Mouse (Mus musculus) hindbrain, postnatal 0 days (tissue): ENCODE data around the gene Sowaha. TPM values are rescaled to one million over a fixed set of nuclear protein-coding genes. Genes with fewer than 3 reads are reported as not detected.

Source experiments
- ATAC-seq: fragments of 200-750 bp; cut with Nextera tagmentation; 2 replicates; pipeline ENCODE4 v1.8.0; 2017; ENCODE audit warnings: mild to moderate bottlenecking, moderate TSS enrichment, moderate library complexity
- DNase-seq: peaks from one replicate; pipeline ENCODE4 v3.0.0-alpha.2; 2015; ENCODE audit warnings: low spot score
- H3K27ac ChIP-seq: fragments of 300-500 bp; sonication (generic); 2 replicates; pipeline ENCODE4 v1.5.1; 2014; ENCODE audit warnings: mild to moderate bottlenecking
- H3K27me3 ChIP-seq: fragments of 300-500 bp; sonication (generic); 2 replicates; pipeline ENCODE4 v1.6.1; 2014; ENCODE audit warnings: low read length, mixed read lengths; ENCODE audit not compliant: insufficient read depth
- H3K36me3 ChIP-seq: fragments of 300-500 bp; sonication (generic); 2 replicates; pipeline ENCODE4 v1.6.1; 2014; ENCODE audit warnings: low read length, mixed read lengths; ENCODE audit not compliant: insufficient read depth
- H3K4me1 ChIP-seq: fragments of 300-500 bp; sonication (generic); 2 replicates; pipeline ENCODE4 v1.6.1; 2014; ENCODE audit warnings: antibody characterized with exemption, low read length, mixed read lengths; ENCODE audit not compliant: insufficient read depth
- H3K4me2 ChIP-seq: fragments of 300-500 bp; sonication (generic); 2 replicates; pipeline ENCODE4 v1.6.1; 2014; ENCODE audit warnings: low read depth, mild to moderate bottlenecking, low read length, moderate library complexity, mixed read lengths
- H3K4me3 ChIP-seq: fragments of 300-500 bp; sonication (generic); 2 replicates; pipeline ENCODE4 v1.5.1; 2014; ENCODE audit warnings: low read length
- H3K9ac ChIP-seq: fragments of 300-500 bp; sonication (generic); replicated peaks from 2 replicates; pipeline ENCODE4 v1.6.1; 2014; ENCODE audit warnings: mild to moderate bottlenecking, low read length, moderate library complexity, mixed read lengths
- H3K9me3 ChIP-seq: fragments of 300-500 bp; sonication (generic); 2 replicates; pipeline ENCODE4 v1.6.1; 2016; ENCODE audit warnings: low read length, mixed read lengths
- CTCF ChIP-seq: IDR thresholded peaks from 2 replicates; pipeline ENCODE4 v1.5.1; 2016; ENCODE audit warnings: antibody characterized with exemption, control low read depth, low read depth
- WGBS: fragments of 180-500 bp; shearing (Covaris S2); extraction: QIAGEN DNeasy Blood & Tissue Kit; methylation state at CpG from one replicate; pipeline ENCODE4 v1.1.7; 2014; 5-methylcytosine and 5-hydroxymethylcytosine counted together
- polyA plus RNA-seq: library from polyadenylated mRNA; unstranded; fragments of >200 nt; fragmentation: Nextera tagmentation; extraction: Ambion mirVana; gene quantifications from 2 replicates; pipeline ENCODE4 v1.2.1, GENCODE M21; 2015
- total RNA-seq: library from RNA; depleted of rRNA; stranded (reverse); fragments of >200 nt; gene quantifications from 2 replicates; pipeline ENCODE4 v1.2.3, GENCODE M21; 2014

Sowaha gene
- total and polyA plus RNA-seq, 2 experiments from 2014 or later = 4.2 to 8.7 TPM

GRCm38 (mm10) chr11:53505026-53505663 is 25.1 kb upstream of the Sowaha start:
- Histone ChIP-seq H3K27me3 (peaks cover 10% of the 10 kb centered on the region; the same call in 1 of the 2 replicates), H3K36me3 (no peaks in the 10 kb centered on the region), H3K27ac (peak overlapping the region; percentile 48; the same call in 1 of the 2 replicates), H3K9me3 (no peaks in the 10 kb centered on the region), H3K4me3 (no peak overlapping the region), H3K4me2 (no peak overlapping the region), H3K9ac (no peak overlapping the region), H3K4me1 (no peaks in the 10 kb centered on the region; the same call in 1 of the 2 replicates)
- DNase-seq = peak; percentile 90
- 22% methylated on average over 5 of the region's 5 CpGs for WGBS
- TF ChIP-seq CTCF = 0 out of 2 replicates have a peak, but pooled peaks have one; percentile 8
- ATAC-seq = peak; percentile 91

GRCm38 (mm10) chr11:53504376-53504775 is 24.3 kb upstream of the Sowaha start:
- peak overlapping the region; percentile 48; the same call in 1 of the 2 replicates for H3K27ac ChIP-seq
- WGBS = 86% methylated on average over 8 of the region's 8 CpGs
- H3K4me3 ChIP-seq = no peak overlapping the region
- no peaks in the 10 kb centered on the region for H3K9me3 ChIP-seq
- ATAC-seq = no peak
- no peaks in the 10 kb centered on the region for H3K36me3 ChIP-seq
- H3K4me2 ChIP-seq = no peak overlapping the region
- H3K4me1 ChIP-seq = no peaks in the 10 kb centered on the region; the same call in 1 of the 2 replicates
- no peak for DNase-seq
- H3K9ac ChIP-seq = no peak overlapping the region
- no peak for TF ChIP-seq CTCF
- H3K27me3 ChIP-seq = peaks cover 11% of the 10 kb centered on the region; the same call in 1 of the 2 replicates

GRCm38 (mm10) chr11:53503738-53504137 is 23.7 kb upstream of the Sowaha start:
- 89% methylated on average over 5 of the region's 5 CpGs for WGBS
- no peak for DNase-seq
- Histone ChIP-seq H3K9me3 (no peaks in the 10 kb centered on the region), H3K9ac (no peak overlapping the region), H3K4me1 (no peaks in the 10 kb centered on the region; the same call in 1 of the 2 replicates), H3K36me3 (no peaks in the 10 kb centered on the region), H3K4me2 (no peak overlapping the region), H3K27ac (no peak overlapping the region), H3K4me3 (no peak overlapping the region), H3K27me3 (peaks cover 11% of the 10 kb centered on the region; the same call in 1 of the 2 replicates)
- TF ChIP-seq CTCF = no peak
- ATAC-seq = no peak

DNA sequence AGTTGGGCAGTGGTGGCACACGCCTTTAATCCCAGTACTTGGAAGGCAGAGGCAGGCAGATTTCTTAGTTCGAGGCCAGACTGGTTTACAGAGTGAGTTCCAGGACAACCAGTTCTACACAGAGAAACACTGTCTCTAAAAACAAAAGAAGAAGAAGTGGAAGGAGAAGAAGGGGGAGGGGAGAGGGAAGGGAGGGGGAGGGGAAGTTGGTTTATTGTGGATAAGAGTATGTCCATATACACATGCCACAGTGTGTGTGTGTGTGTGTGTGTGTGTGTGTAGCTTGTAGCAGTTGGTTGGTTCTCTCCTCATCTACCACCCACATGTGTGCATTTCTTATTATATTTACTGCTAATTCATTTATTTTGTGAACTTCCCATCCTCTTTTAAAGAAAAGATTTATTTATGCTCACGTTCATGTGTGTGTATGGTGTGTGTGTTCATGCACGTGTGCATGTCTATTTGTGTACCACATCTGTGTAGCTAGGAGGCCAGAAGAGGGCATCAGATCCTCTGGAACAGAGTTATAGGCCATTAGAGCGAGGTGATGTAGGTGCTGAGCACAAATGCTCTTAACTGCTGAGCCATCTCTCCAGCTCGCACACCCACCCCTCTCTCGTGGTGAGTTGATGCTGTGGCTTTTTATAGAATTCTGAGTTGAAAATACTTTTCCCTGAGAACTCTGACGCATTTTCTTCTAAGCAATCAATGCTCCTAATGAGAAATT is 22.1 kb upstream of the Sowaha start:
- Histone ChIP-seq H3K4me2 (no peak overlapping the region), H3K9ac (no peak overlapping the region), H3K36me3 (no peaks in the 10 kb centered on the region), H3K27ac (no peak overlapping the region), H3K9me3 (no peaks in the 10 kb centered on the region), H3K4me1 (no peaks in the 10 kb centered on the region; the same call in 1 of the 2 replicates), H3K27me3 (peaks cover 16% of the 10 kb centered on the region; the same call in 1 of the 2 replicates), H3K4me3 (no peak overlapping the region)
- DNase-seq (no peak), ATAC-seq (no peak)
- 83% methylated on average over 8 of the region's 8 CpGs for WGBS
- peak; percentile 29 for TF ChIP-seq CTCF

DNA sequence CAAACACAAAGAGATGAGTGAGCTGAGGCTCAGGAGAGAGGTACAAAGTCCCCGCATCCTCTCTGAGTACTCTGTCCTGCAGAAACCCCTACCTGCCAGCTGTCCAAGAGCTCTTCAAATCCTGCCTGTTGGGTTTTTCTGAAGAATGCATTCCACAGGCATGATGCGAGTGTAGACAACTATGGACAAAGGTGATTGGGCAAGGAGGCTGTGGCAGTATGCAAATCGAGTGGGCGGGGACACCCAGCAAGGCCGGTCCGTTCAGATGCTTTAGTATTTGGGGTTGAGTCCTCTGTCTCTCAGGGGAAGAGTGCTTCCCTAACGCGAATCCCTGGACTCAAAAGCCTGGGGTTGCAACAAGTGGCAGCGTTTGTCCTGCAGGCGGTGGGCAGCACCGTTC is 20.5 kb upstream of the Sowaha start:
- H3K27ac ChIP-seq = no peak overlapping the region
- H3K36me3 ChIP-seq = no peaks in the 10 kb centered on the region
- TF ChIP-seq CTCF = no peak
- H3K9me3 ChIP-seq = no peaks in the 10 kb centered on the region
- no peaks in the 10 kb centered on the region; the same call in 1 of the 2 replicates for H3K4me1 ChIP-seq
- no peak overlapping the region for H3K4me3 ChIP-seq
- H3K4me2 ChIP-seq = no peak overlapping the region
- peaks cover 16% of the 10 kb centered on the region; the same call in 1 of the 2 replicates for H3K27me3 ChIP-seq
- no peak overlapping the region for H3K9ac ChIP-seq
- no peak for DNase-seq
- WGBS = 13% methylated on average over 11 of the region's 11 CpGs
- ATAC-seq = no peak

DNA sequence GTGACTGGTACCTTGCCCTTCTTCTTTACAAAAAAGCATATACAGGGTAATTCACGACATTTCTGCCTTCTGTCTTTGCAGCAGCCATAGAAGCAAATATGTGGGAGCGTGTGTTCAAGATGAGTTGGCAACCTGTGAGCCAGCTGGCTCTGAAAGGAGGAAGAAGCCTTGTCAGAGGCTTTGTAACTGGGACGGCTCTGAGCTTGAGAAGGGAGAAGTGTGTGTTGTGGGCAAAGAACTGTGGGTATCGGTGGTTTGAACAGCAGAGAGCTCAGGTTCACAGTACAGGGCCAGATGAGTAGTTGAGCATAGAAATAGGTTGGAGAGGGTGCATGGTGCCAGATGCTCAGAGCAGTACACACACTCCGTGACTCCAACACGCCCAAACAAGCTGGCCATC is 16.9 kb upstream of the Sowaha start:
- H3K4me2 ChIP-seq = no peak overlapping the region
- H3K4me3 ChIP-seq = no peak overlapping the region
- no peaks in the 10 kb centered on the region for H3K36me3 ChIP-seq
- no peaks in the 10 kb centered on the region for H3K9me3 ChIP-seq
- no peak overlapping the region for H3K27ac ChIP-seq
- DNase-seq = no peak
- 60% methylated on average over 6 of the region's 6 CpGs for WGBS
- TF ChIP-seq CTCF = no peak
- H3K4me1 ChIP-seq = no peaks in the 10 kb centered on the region
- peaks cover 16% of the 10 kb centered on the region; the same call in 1 of the 2 replicates for H3K27me3 ChIP-seq
- no peak for ATAC-seq
- H3K9ac ChIP-seq = no peak overlapping the region

- Histone ChIP-seq H3K9ac (no peak overlapping the region), H3K27ac (peak overlapping the region; percentile 66; the same call in 1 of the 2 replicates), H3K27me3 (peaks cover 8% of the 10 kb centered on the region; the same call in 1 of the 2 replicates), H3K4me2 (no peak overlapping the region), H3K4me1 (no peaks in the 10 kb centered on the region), H3K4me3 (no peak overlapping the region), H3K36me3 (no peaks in the 10 kb centered on the region), H3K9me3 (no peaks in the 10 kb centered on the region)
- ATAC-seq (no peak), DNase-seq (peak; percentile 64)
- no peak for TF ChIP-seq CTCF
- WGBS = 22% methylated on average over 6 of the region's 6 CpGs
Measured at GRCm38 (mm10) chr11:53495417-53495816, 15.3 kb upstream of the Sowaha start.
